Mouse (Mus musculus): ENCODE data around the gene Ccdc24.

GRCm38 (mm10) chr4:117904761-117905160 is 32.4 kb upstream of the Ccdc24 start:
- TF ChIP-seq POLR2A (IDR thresholded peaks at IDR 0.05; ENCODE audit: borderline replicate concordance, insufficient read depth, low read length) (no peak), CTCF (IDR thresholded peaks at IDR 0.05; ENCODE audit: borderline replicate concordance, insufficient read depth, low read depth, low read length) (no peak)

Data from cerebellum, adult 2 months (tissue).